Mouse (Mus musculus) lung, postnatal 0 days (tissue): Measurements from ENCODE around the gene Vmn2r84.

Experiments
- CTCF ChIP-seq: IDR thresholded peaks from 2 replicates; pipeline ENCODE4 v1.5.1; 2016; ENCODE audit warnings: antibody characterized with exemption, mild to moderate bottlenecking
- EP300 ChIP-seq: IDR thresholded peaks from 2 replicates; pipeline ENCODE4 v1.6.1; 2016; ENCODE audit warnings: antibody characterized with exemption, mild to moderate bottlenecking, control low read depth

- no peak for TF ChIP-seq CTCF
- TF ChIP-seq EP300 = no peak
Observed at GRCm38 (mm10) chr10:130420401-130420800, 26.3 kb upstream of the Vmn2r84 start.
